Mouse (Mus musculus) adrenal gland (tissue): ENCODE measurements at regions not wholly inside any gene's neighbourhood (a gene's known extent, or its start where the extent isn't known, plus 50 kb on each side); places are given as distances from the start of the nearest gene placed in this dataset.
"Not testable (repeated sequence)": the region's sequence is repeated elsewhere in the genome, so short reads cannot be mapped to it uniquely, and the experiment has no call there.

Experiments
- intact Hi-C: fragments of 180-260 bp; cut with DNase I; formaldehyde crosslinking; loops from one replicate; pipeline ENCODE4 v1.15.1; 2025

GRCm38 (mm10) chr1:157622156-157622555 is 115.6 kb downstream of the Sec16b start:
- intact Hi-C loops: not testable (repeated sequence)

- intact Hi-C loops: no loop called here
These were observed 126.1 kb downstream of the Sec16b start for GRCm38 (mm10) chr1:157632586-157632985.

GRCm38 (mm10) chr1:157633470-157633869 is 126.9 kb downstream of the Sec16b start:
- intact Hi-C loops: no loop called here

GRCm38 (mm10) chr1:157635776-157636175 is 129.2 kb downstream of the Sec16b start:
- intact Hi-C loops: no loop called here

- intact Hi-C loops: no loop called here
These were observed 137.0 kb downstream of the Sec16b start for GRCm38 (mm10) chr1:157643524-157643923.

- intact Hi-C loops: no loop called here
These were observed 139.3 kb downstream of the Sec16b start for GRCm38 (mm10) chr1:157645682-157646421.

GRCm38 (mm10) chr1:157655446-157655845 is 148.9 kb downstream of the Sec16b start:
- intact Hi-C loops: no loop called here

DNA sequence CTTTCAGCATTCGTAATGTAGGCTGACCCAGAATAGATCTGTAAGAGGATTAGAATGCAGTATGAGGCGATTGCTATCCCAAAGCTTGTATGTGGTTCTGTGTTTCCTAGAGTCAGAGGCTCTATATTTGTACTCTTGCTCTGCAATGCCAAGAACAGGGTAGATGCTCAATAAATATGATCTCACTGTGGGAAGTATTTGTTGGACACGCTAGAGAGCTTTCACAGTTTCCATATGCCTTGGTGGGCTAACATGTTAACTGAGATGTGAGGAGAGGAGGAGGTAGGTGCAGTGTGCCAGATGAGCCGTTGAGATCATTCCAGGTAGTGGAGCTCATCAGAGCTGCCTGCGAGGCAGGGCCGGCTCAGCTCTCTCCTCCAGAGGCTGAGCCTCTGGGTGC is 163.1 kb downstream of the Sec16b start:
- intact Hi-C loops: no loop called here

DNA sequence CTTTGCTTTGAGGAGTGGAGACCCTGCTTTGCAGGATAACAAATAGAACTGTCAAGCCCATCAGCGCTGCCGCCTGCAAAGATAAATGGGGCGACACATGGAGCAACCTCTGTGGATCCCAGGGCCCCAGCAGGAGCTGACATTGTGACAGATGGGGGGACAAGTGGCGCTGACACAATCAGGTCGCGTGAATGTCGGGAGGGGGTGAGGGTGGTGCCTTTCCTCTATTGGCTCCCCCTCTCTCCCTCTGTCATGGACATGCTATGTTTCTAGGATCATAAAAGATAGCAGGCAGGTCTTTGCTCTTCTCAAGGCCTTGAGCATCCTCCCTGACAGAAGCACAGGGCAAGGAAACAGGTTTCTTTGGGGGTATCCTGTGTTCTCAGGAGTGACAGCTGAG is 177.8 kb downstream of the Sec16b start:
- intact Hi-C loops: no loop called here

DNA sequence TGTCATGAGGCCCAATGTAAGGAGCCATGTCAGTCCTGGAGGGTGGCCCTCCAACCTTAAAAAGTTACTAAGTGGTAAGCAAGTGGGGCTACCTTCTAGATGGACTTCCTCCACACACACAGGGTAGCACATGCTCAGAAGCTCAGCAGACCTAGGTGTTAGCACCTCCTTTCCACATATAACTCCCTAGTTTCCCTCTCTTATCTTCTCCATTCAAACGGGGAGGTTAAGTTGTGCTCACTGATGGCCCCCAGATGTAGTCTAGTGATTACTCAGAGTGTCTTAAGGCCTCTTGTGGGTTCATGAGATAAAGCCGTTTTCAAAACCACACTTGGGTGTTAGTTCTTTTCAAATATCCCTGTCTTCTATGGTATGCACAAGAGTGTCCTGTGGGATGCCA is 188.7 kb downstream of the Sec16b start:
- intact Hi-C loops: no loop called here

DNA sequence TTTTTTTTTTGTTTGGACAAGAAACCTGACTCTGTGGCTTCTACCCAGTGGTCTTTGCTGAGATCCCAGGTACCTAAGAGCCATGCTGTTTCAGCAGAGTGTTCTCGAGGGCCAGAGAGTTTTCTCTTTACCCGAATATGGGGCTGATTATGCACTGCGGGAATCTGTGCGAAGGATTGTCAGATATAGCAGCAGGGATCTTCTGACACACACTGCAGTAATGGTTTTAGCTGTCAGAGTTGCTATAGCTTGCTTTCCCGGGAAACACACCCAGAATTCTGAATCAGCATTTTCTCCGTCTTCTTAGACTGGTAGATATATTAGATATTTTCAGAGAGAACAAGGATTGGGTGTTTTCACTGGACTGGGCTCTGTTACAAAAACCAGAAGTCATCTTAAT is 197.1 kb downstream of the Sec16b start:
- intact Hi-C loops: no loop called here

GRCm38 (mm10) chr1:157705364-157705763 is 198.8 kb downstream of the Sec16b start:
- intact Hi-C loops: no loop called here

GRCm38 (mm10) chr1:157707256-157707655 is 200.7 kb downstream of the Sec16b start:
- intact Hi-C loops: no loop called here

- intact Hi-C loops: no loop called here
These were observed 202.6 kb downstream of the Sec16b start for GRCm38 (mm10) chr1:157709117-157709516.

- intact Hi-C loops: no loop called here
These were observed 204.3 kb downstream of the Sec16b start for GRCm38 (mm10) chr1:157710870-157711269.

- intact Hi-C loops: no loop called here
These were observed 206.0 kb downstream of the Sec16b start for GRCm38 (mm10) chr1:157712519-157712918.

- intact Hi-C loops: no loop called here
These were observed 207.3 kb downstream of the Sec16b start for GRCm38 (mm10) chr1:157713851-157714250.

DNA sequence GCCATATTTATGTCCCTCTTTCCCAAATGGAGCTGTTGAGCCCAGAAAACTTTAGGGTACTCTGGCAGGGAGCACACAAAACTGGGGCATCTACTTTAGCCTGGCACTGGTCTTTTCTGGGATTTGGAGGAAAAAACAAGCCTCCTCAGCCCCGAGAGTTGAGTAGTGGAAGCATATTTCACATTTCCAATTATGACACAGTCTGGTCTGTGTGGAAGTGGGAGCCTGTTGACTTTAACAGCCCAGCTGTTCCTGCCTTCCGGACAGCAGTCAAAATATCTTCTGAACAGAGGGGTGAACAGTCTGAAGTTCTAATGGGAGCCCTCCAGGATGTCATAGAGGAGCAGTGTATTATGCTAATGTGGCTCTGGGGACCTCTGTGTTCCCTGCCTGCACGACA is 209.1 kb downstream of the Sec16b start:
- intact Hi-C loops: no loop called here

GRCm38 (mm10) chr1:157717131-157717530 is 210.6 kb downstream of the Sec16b start:
- intact Hi-C loops: no loop called here

GRCm38 (mm10) chr1:157721946-157722345 is 215.4 kb downstream of the Sec16b start:
- intact Hi-C loops: no loop called here

- intact Hi-C loops: no loop called here
These were observed 224.6 kb downstream of the Sec16b start for GRCm38 (mm10) chr1:157731124-157731523.

- intact Hi-C loops: no loop called here
These were observed 234.5 kb downstream of the Sec16b start for GRCm38 (mm10) chr1:157740725-157741665.
